Mouse (Mus musculus) embryonic fibroblast, embryonic 13.5 days (primary cell): Measurements from ENCODE around the gene Prpf8.

ENCODE experiments used
- CTCF ChIP-seq: IDR thresholded peaks from 2 replicates; pipeline ENCODE4 v1.5.1; 2011; ENCODE audit warnings: mild to moderate bottlenecking, control low read depth, low read length, moderate library complexity, borderline replicate concordance; ENCODE audit not compliant: insufficient read depth
- POLR2A ChIP-seq: IDR thresholded peaks from 2 replicates; pipeline ENCODE4 v1.6.1; 2011; ENCODE audit warnings: low read depth, mild to moderate bottlenecking, control low read depth, low read length, moderate library complexity

- TF ChIP-seq CTCF (no peak), POLR2A (no peak)
These were observed 27.4 kb upstream of the Prpf8 start for GRCm38 (mm10) chr11:75459141-75459711.
